Mouse (Mus musculus): ENCODE results near the gene Rnf126.
"Not testable (repeated sequence)": the region's sequence is repeated elsewhere in the genome, so short reads cannot be mapped to it uniquely, and the experiment has no call there.

The Rnf126 gene

GRCm38 (mm10) chr10:79766001-79766507 is 698 bp downstream of the Rnf126 start:
- peak; percentile 41 for DNase-seq (ENCODE audit: low read depth)

GRCm38 (mm10) chr10:79765228-79765745 is 1.5 kb downstream of the Rnf126 start:
- no peak for DNase-seq (ENCODE audit: low read depth)

- DNase-seq (ENCODE audit: low read depth), result no peak
Observed at GRCm38 (mm10) chr10:79764234-79764633, 2.5 kb downstream of the Rnf126 start.

GRCm38 (mm10) chr10:79762875-79763274 is 3.9 kb downstream of the Rnf126 start:
- no peak for DNase-seq (ENCODE audit: low read depth)

- no peak for DNase-seq (ENCODE audit: low read depth)
Observed at GRCm38 (mm10) chr10:79760603-79761143, 6.1 kb downstream of the Rnf126 start.

- not testable (repeated sequence) for DNase-seq (ENCODE audit: low read depth)
Observed at GRCm38 (mm10) chr10:79759675-79760074, 7.1 kb downstream of the Rnf126 start.

- no peak for DNase-seq (ENCODE audit: low read depth)
Observed at GRCm38 (mm10) chr10:79756660-79757059, 10.1 kb downstream of the Rnf126 start.

- no peak for DNase-seq (ENCODE audit: low read depth)
Observed at GRCm38 (mm10) chr10:79755854-79756253, 10.9 kb downstream of the Rnf126 start.

GRCm38 (mm10) chr10:79754856-79755516 is 11.8 kb downstream of the Rnf126 start, which contains the start of gene Fgf22:
Fgf22 (plus strand) TSS chr10:79755076.
- DNase-seq (ENCODE audit: low read depth), result peak; percentile 66

- no peak for DNase-seq (ENCODE audit: low read depth)
Observed at GRCm38 (mm10) chr10:79748496-79748895, 18.3 kb downstream of the Rnf126 start.

GRCm38 (mm10) chr10:79746774-79747151 is 20.0 kb downstream of the Rnf126 start:
- no peak for DNase-seq (ENCODE audit: low read depth)

GRCm38 (mm10) chr10:79745898-79746773 is 20.6 kb downstream of the Rnf126 start, which contains the start of gene Polrmt:
Polrmt (minus strand) TSS chr10:79746581.
- DNase-seq (ENCODE audit: low read depth), result peak; percentile 98

GRCm38 (mm10) chr10:79745411-79745810 is 21.3 kb downstream of the Rnf126 start:
- DNase-seq (ENCODE audit: low read depth), result no peak

GRCm38 (mm10) chr10:79743650-79744365 is 22.9 kb downstream of the Rnf126 start:
- DNase-seq (ENCODE audit: low read depth), result no peak

- no peak for DNase-seq (ENCODE audit: low read depth)
Observed at GRCm38 (mm10) chr10:79743161-79743560, 23.6 kb downstream of the Rnf126 start.

GRCm38 (mm10) chr10:79740863-79741262 is 25.9 kb downstream of the Rnf126 start:
- no peak for DNase-seq (ENCODE audit: low read depth)

GRCm38 (mm10) chr10:79739234-79739633 is 27.5 kb downstream of the Rnf126 start:
- DNase-seq (ENCODE audit: low read depth), result no peak

GRCm38 (mm10) chr10:79738259-79738658 is 28.5 kb downstream of the Rnf126 start:
- peak; percentile 53 for DNase-seq (ENCODE audit: low read depth)

GRCm38 (mm10) chr10:79736706-79737105 is 30.0 kb downstream of the Rnf126 start:
- no peak for DNase-seq (ENCODE audit: low read depth)

- no peak for DNase-seq (ENCODE audit: low read depth)
Observed at GRCm38 (mm10) chr10:79735361-79735760, 31.4 kb downstream of the Rnf126 start.

- DNase-seq (ENCODE audit: low read depth), result no peak
Observed at GRCm38 (mm10) chr10:79733847-79734246, 32.9 kb downstream of the Rnf126 start.

GRCm38 (mm10) chr10:79732500-79732899 is 34.3 kb downstream of the Rnf126 start:
- peak; percentile 62 for DNase-seq (ENCODE audit: low read depth)
